In the genomic region with DNA sequence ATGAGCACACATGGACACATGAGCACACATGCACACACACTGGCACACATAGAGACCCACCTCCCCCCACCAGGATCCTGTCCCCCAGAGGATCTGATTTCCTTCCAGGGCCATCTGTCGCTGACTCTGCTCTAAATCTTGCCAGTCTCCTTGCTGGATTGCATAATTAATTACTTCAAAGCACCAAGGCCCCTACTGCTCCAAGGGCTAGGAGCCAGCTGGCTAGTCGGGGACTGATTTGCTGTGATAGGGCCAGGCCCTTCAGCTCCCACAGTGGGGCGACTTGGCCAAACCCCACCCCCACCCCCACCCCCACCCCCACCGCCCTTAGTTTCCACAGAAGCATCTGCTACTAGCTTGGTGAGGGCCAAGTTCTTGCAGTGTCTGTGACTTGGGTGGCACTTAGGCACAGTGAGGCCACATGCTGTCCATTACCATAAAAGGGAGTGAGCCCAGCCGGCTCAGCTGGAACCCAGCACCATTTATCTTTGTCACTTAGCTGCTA, we compare ENCODE assay signal across 8 mouse cellular contexts. TPM values are rescaled to one million over a fixed set of nuclear protein-coding genes. Genes with fewer than 3 reads are reported as not detected.
DNase-seq lines count a peak whose midpoint lies in the region; ATAC-seq and TF ChIP-seq lines count a peak whose summit lies in the region.

No protein-coding gene starts in this region.

- TF ChIP-seq CTCF in lung, adult 2 months (IDR thresholded peaks at IDR 0.05; ENCODE audit: insufficient read depth, low read length) = no peak

- no peak overlapping the region for H3K4me2 ChIP-seq in embryonic facial prominence, embryonic 11.5 days (ENCODE audit: low read depth, low read length)

- peak; percentile 46 for DNase-seq in embryonic facial prominence, embryonic 11.5 days (ENCODE audit: low spot score)
- peak; percentile 29 to 36 for DNase-seq in heart, adult 9 months (ENCODE audit: low spot score in 2 of 2)
- peak; percentile 76 for DNase-seq in kidney, postnatal 10 days
- DNase-seq in lung, adult 2 months = peak; percentile 31
- DNase-seq in ovary, postnatal 14 days (ENCODE audit: low spot score) = peak; percentile 19
- no peak for DNase-seq in thymus, postnatal 36 days
- DNase-seq in thymus, postnatal 4 days = no peak

- H3K4me3 ChIP-seq in embryonic facial prominence, embryonic 11.5 days (ENCODE audit: low read depth, low read length) = no peak overlapping the region
- H3K4me3 ChIP-seq in lung, adult 2 months (replicated peaks; ENCODE audit: extremely low read depth, low read depth, low read length) = no peak overlapping the region

- ATAC-seq in cerebellum, adult (ENCODE audit: insufficient number of reproducible peaks, low FRiP score, low TSS enrichment) = peak; percentile 74
- peak; percentile 87 for ATAC-seq in embryonic facial prominence, embryonic 11.5 days (replicated peaks; ENCODE audit: insufficient number of reproducible peaks, low FRiP score, low TSS enrichment, low read depth)

- H3K27ac ChIP-seq in embryonic facial prominence, embryonic 11.5 days (replicated peaks; ENCODE audit: low read depth, low read length) = no peak overlapping the region

- WGBS in embryonic facial prominence, embryonic 11.5 days = 17% methylated on average over 5 of the region's 5 CpGs
- WGBS in lung, adult 2 months = 12% methylated on average over 5 of the region's 5 CpGs

- no peaks in the 10 kb centered on the region; the same call in 1 of the 2 replicates for H3K4me1 ChIP-seq in embryonic facial prominence, embryonic 11.5 days (ENCODE audit: control insufficient read depth, insufficient read depth, low read length)
- 0 out of 2 replicates have a peak, but pooled peaks cover 2% of the 10 kb centered on the region for H3K4me1 ChIP-seq in lung, adult 2 months (ENCODE audit: control insufficient read depth, insufficient read depth, low read length)

- H3K9ac ChIP-seq in embryonic facial prominence, embryonic 11.5 days (replicated peaks; ENCODE audit: low read length) = no peak overlapping the region

- no peaks in the 10 kb centered on the region for H3K27me3 ChIP-seq in embryonic facial prominence, embryonic 11.5 days (ENCODE audit: control insufficient read depth, insufficient read depth, low read length)

- no peaks in the 10 kb centered on the region for H3K36me3 ChIP-seq in embryonic facial prominence, embryonic 11.5 days (replicated peaks; ENCODE audit: control insufficient read depth, insufficient read depth, low read depth, low read length)

- no peak for TF ChIP-seq POLR2A in lung, adult 2 months (IDR thresholded peaks at IDR 0.05; ENCODE audit: borderline replicate concordance, extremely low read depth, low read depth, low read length)

- H3K9me3 ChIP-seq in embryonic facial prominence, embryonic 11.5 days (replicated peaks; ENCODE audit: control insufficient read depth, low read length) = no peaks in the 10 kb centered on the region

RNA-seq across cellular contexts. Expression of a gene that starts 26.0 kb away (rescaled TPM):
- polyA plus RNA-seq in embryonic facial prominence, embryonic 11.5 days (2014; fragmentation: Nextera tagmentation; extraction: Ambion mirVana) = 2.7 and 5.0 TPM in 2 replicates
- polyA plus RNA-seq in lung, adult 2 months (2012; rRNA removed) = 20.2 and 33.0 TPM in 2 replicates

RNA-seq across cellular contexts. Expression of a gene that starts 28.3 kb away (rescaled TPM):
- polyA plus RNA-seq in embryonic facial prominence, embryonic 11.5 days (2014; fragmentation: Nextera tagmentation; extraction: Ambion mirVana) = not detected in 2 replicates
- polyA plus RNA-seq in lung, adult 2 months (2012; rRNA removed) = not detected in 2 replicates

RNA-seq across cellular contexts. Expression of a gene that starts 39.8 kb away (rescaled TPM):
- 4.0 and 20.8 TPM in 2 replicates for polyA plus RNA-seq in embryonic facial prominence, embryonic 11.5 days (2014; fragmentation: Nextera tagmentation; extraction: Ambion mirVana)
- 5.2 and 5.7 TPM in 2 replicates for polyA plus RNA-seq in lung, adult 2 months (2012; rRNA removed)

Comparison
In these comparisons a context has a peak if more than half of its experiments do, and no peak if none do; other contexts are left out.
1. DNase-seq: peak in embryonic facial prominence, embryonic 11.5 days (single experiment), heart, adult 9 months (2 of 2), kidney, postnatal 10 days (single experiment), lung, adult 2 months (single experiment) and ovary, postnatal 14 days (single experiment); none in thymus, postnatal 36 days (0 of 2) and thymus, postnatal 4 days (single experiment).